Mouse (Mus musculus): Measurements from ENCODE around the gene Ppt2. TPM values are rescaled to one million over a fixed set of nuclear protein-coding genes. Genes with fewer than 3 reads are reported as not detected.

The Ppt2 gene
- polyA plus RNA-seq, 1 experiment from 2014 or later, result 26.4 TPM

- Histone ChIP-seq H3K36me3 (ENCODE audit: control insufficient read depth, insufficient read depth, low read length) (no peaks in the 10 kb centered on the region), H3K4me3 (ENCODE audit: low read depth, low read length) (no peak overlapping the region), H3K27me3 (replicated peaks; ENCODE audit: control insufficient read depth, insufficient read depth, low read length) (no peaks in the 10 kb centered on the region), H3K4me1 (ENCODE audit: control insufficient read depth, insufficient read depth, low read length) (no peaks in the 10 kb centered on the region), H3K9me3 (ENCODE audit: control insufficient read depth, low read length) (no peaks in the 10 kb centered on the region), H3K27ac (replicated peaks; ENCODE audit: low read depth, low read length) (no peak overlapping the region), H3K9ac (ENCODE audit: low read depth, low read length) (no peak overlapping the region), H3K4me2 (ENCODE audit: low read depth, low read length) (no peak overlapping the region)
- WGBS, result 78% methylated on average over 3 of the region's 3 CpGs
- no peak for DNase-seq (ENCODE audit: low spot score)
- ATAC-seq (ENCODE audit: low read depth), result no peak
These were observed 50.2 kb downstream of the Ppt2 start for GRCm38 (mm10) chr17:34578070-34578469.

GRCm38 (mm10) chr17:34576577-34576976 lies 51.7 kb downstream of the Ppt2 start:
- Histone ChIP-seq H3K36me3 (ENCODE audit: control insufficient read depth, insufficient read depth, low read length) (no peaks in the 10 kb centered on the region), H3K4me3 (ENCODE audit: low read depth, low read length) (no peak overlapping the region), H3K27ac (replicated peaks; ENCODE audit: low read depth, low read length) (no peak overlapping the region), H3K4me1 (ENCODE audit: control insufficient read depth, insufficient read depth, low read length) (no peaks in the 10 kb centered on the region), H3K9me3 (ENCODE audit: control insufficient read depth, low read length) (no peaks in the 10 kb centered on the region), H3K9ac (ENCODE audit: low read depth, low read length) (no peak overlapping the region), H3K4me2 (ENCODE audit: low read depth, low read length) (no peak overlapping the region), H3K27me3 (replicated peaks; ENCODE audit: control insufficient read depth, insufficient read depth, low read length) (no peaks in the 10 kb centered on the region)
- peak; percentile 37 for DNase-seq (ENCODE audit: low spot score)
- ATAC-seq (ENCODE audit: low read depth), result no peak
- WGBS, result 64% methylated on average over 5 of the region's 5 CpGs

- Histone ChIP-seq H3K4me2 (ENCODE audit: low read depth, low read length) (no peak overlapping the region), H3K36me3 (ENCODE audit: control insufficient read depth, insufficient read depth, low read length) (no peaks in the 10 kb centered on the region), H3K9me3 (ENCODE audit: control insufficient read depth, low read length) (no peaks in the 10 kb centered on the region), H3K9ac (ENCODE audit: low read depth, low read length) (no peak overlapping the region), H3K4me1 (ENCODE audit: control insufficient read depth, insufficient read depth, low read length) (no peaks in the 10 kb centered on the region), H3K27ac (replicated peaks; ENCODE audit: low read depth, low read length) (no peak overlapping the region), H3K4me3 (ENCODE audit: low read depth, low read length) (no peak overlapping the region), H3K27me3 (replicated peaks; ENCODE audit: control insufficient read depth, insufficient read depth, low read length) (no peaks in the 10 kb centered on the region)
- ATAC-seq (ENCODE audit: low read depth), result no peak
- no peak for DNase-seq (ENCODE audit: low spot score)
- WGBS, result 17% methylated on average over 14 of the region's 15 CpGs
These were observed 55.9 kb downstream of the Ppt2 start for GRCm38 (mm10) chr17:34572361-34572760.

GRCm38 (mm10) chr17:34571875-34572274 lies 56.4 kb downstream of the Ppt2 start:
- H3K27me3 ChIP-seq (replicated peaks; ENCODE audit: control insufficient read depth, insufficient read depth, low read length), result no peaks in the 10 kb centered on the region
- 10% methylated on average over 5 of the region's 5 CpGs for WGBS
- no peak for ATAC-seq (ENCODE audit: low read depth)

GRCm38 (mm10) chr17:34569919-34570318 lies 58.4 kb downstream of the Ppt2 start:
- Histone ChIP-seq H3K27ac (replicated peaks; ENCODE audit: low read depth, low read length) (no peak overlapping the region), H3K27me3 (replicated peaks; ENCODE audit: control insufficient read depth, insufficient read depth, low read length) (no peaks in the 10 kb centered on the region), H3K4me3 (ENCODE audit: low read depth, low read length) (no peak overlapping the region), H3K9me3 (ENCODE audit: control insufficient read depth, low read length) (no peaks in the 10 kb centered on the region), H3K9ac (ENCODE audit: low read depth, low read length) (no peak overlapping the region), H3K36me3 (ENCODE audit: control insufficient read depth, insufficient read depth, low read length) (no peaks in the 10 kb centered on the region), H3K4me2 (ENCODE audit: low read depth, low read length) (no peak overlapping the region), H3K4me1 (ENCODE audit: control insufficient read depth, insufficient read depth, low read length) (no peaks in the 10 kb centered on the region)
- WGBS, result 66% methylated on average over 4 of the region's 4 CpGs
- ATAC-seq (ENCODE audit: low read depth) (no peak), DNase-seq (ENCODE audit: low spot score) (no peak)

More at GRCm38 (mm10) chr17:34571875-34572274, 56.4 kb downstream of the Ppt2 start:
- H3K4me2 ChIP-seq (ENCODE audit: low read depth, low read length), result no peak overlapping the region
- H3K27ac ChIP-seq (replicated peaks; ENCODE audit: low read depth, low read length), result no peak overlapping the region
- no peak overlapping the region for H3K9ac ChIP-seq (ENCODE audit: low read depth, low read length)
- no peaks in the 10 kb centered on the region for H3K9me3 ChIP-seq (ENCODE audit: control insufficient read depth, low read length)
- no peaks in the 10 kb centered on the region for H3K4me1 ChIP-seq (ENCODE audit: control insufficient read depth, insufficient read depth, low read length)
- H3K4me3 ChIP-seq (ENCODE audit: low read depth, low read length), result no peak overlapping the region
- no peak for DNase-seq (ENCODE audit: low spot score)
- no peaks in the 10 kb centered on the region for H3K36me3 ChIP-seq (ENCODE audit: control insufficient read depth, insufficient read depth, low read length)

- WGBS, result 80% methylated on average over 11 of the region's 13 CpGs
- Histone ChIP-seq H3K36me3 (ENCODE audit: control insufficient read depth, insufficient read depth, low read length) (no peaks in the 10 kb centered on the region), H3K4me3 (ENCODE audit: low read depth, low read length) (no peak overlapping the region), H3K27me3 (replicated peaks; ENCODE audit: control insufficient read depth, insufficient read depth, low read length) (no peaks in the 10 kb centered on the region), H3K9me3 (ENCODE audit: control insufficient read depth, low read length) (no peaks in the 10 kb centered on the region), H3K27ac (replicated peaks; ENCODE audit: low read depth, low read length) (no peak overlapping the region), H3K9ac (ENCODE audit: low read depth, low read length) (no peak overlapping the region), H3K4me1 (ENCODE audit: control insufficient read depth, insufficient read depth, low read length) (0 out of 2 replicates have a peak, but pooled peaks cover 4% of the 10 kb centered on the region), H3K4me2 (ENCODE audit: low read depth, low read length) (no peak overlapping the region)
- no peak for DNase-seq (ENCODE audit: low spot score)
- ATAC-seq (ENCODE audit: low read depth), result no peak
These were observed 59.9 kb downstream of the Ppt2 start for GRCm38 (mm10) chr17:34568421-34568820.

- DNase-seq (ENCODE audit: low spot score), result no peak
- no peak overlapping the region for H3K27ac ChIP-seq (replicated peaks; ENCODE audit: low read depth, low read length)
- 0 out of 2 replicates have a peak, but pooled peaks cover 4% of the 10 kb centered on the region for H3K4me1 ChIP-seq (ENCODE audit: control insufficient read depth, insufficient read depth, low read length)
- H3K27me3 ChIP-seq (replicated peaks; ENCODE audit: control insufficient read depth, insufficient read depth, low read length), result no peaks in the 10 kb centered on the region
- ATAC-seq (ENCODE audit: low read depth), result no peak
- no peak overlapping the region for H3K4me3 ChIP-seq (ENCODE audit: low read depth, low read length)
- H3K4me2 ChIP-seq (ENCODE audit: low read depth, low read length), result no peak overlapping the region
- no peaks in the 10 kb centered on the region for H3K36me3 ChIP-seq (ENCODE audit: control insufficient read depth, insufficient read depth, low read length)
- no peaks in the 10 kb centered on the region for H3K9me3 ChIP-seq (ENCODE audit: control insufficient read depth, low read length)
- WGBS, result 59% methylated on average over 6 of the region's 9 CpGs
- H3K9ac ChIP-seq (ENCODE audit: low read depth, low read length), result no peak overlapping the region
These were observed 61.0 kb downstream of the Ppt2 start for GRCm38 (mm10) chr17:34567311-34567710.

Other genes with a start within 250 kb of the Ppt2 start
- gene BC051142, start 229.7 kb downstream of the Ppt2 start, polyA plus RNA-seq (2014; fragmentation: Nextera tagmentation; extraction: Ambion mirVana), result 0.38 and 0.71 TPM in 2 replicates
- not detected in 2 replicates for gene Btnl4, start 151.2 kb downstream of the Ppt2 start, polyA plus RNA-seq (2014; fragmentation: Nextera tagmentation; extraction: Ambion mirVana)
- not detected in 2 replicates for gene Btnl6, start 111.2 kb downstream of the Ppt2 start, polyA plus RNA-seq (2014; fragmentation: Nextera tagmentation; extraction: Ambion mirVana)
- 4.7 and 5.3 TPM in 2 replicates for gene Notch4, start 64.2 kb downstream of the Ppt2 start, polyA plus RNA-seq (2014; fragmentation: Nextera tagmentation; extraction: Ambion mirVana)
- 7.5 and 8.7 TPM in 2 replicates for gene Gpsm3, start 38.7 kb downstream of the Ppt2 start, polyA plus RNA-seq (2014; fragmentation: Nextera tagmentation; extraction: Ambion mirVana)
- 11.3 and 12.2 TPM in 2 replicates for gene Pbx2, start 37.2 kb downstream of the Ppt2 start, polyA plus RNA-seq (2014; fragmentation: Nextera tagmentation; extraction: Ambion mirVana)
- gene Ager, start 30.6 kb downstream of the Ppt2 start, polyA plus RNA-seq (2014; fragmentation: Nextera tagmentation; extraction: Ambion mirVana), result 2.0 and 2.3 TPM in 2 replicates
- gene Rnf5, start 24.8 kb downstream of the Ppt2 start, polyA plus RNA-seq (2014; fragmentation: Nextera tagmentation; extraction: Ambion mirVana), result 80.8 and 85.3 TPM in 2 replicates
- 54.8 and 60.5 TPM in 2 replicates for gene Agpat1, start 24.2 kb downstream of the Ppt2 start, polyA plus RNA-seq (2014; fragmentation: Nextera tagmentation; extraction: Ambion mirVana)
- gene Egfl8, start 12.5 kb downstream of the Ppt2 start, polyA plus RNA-seq (2014; fragmentation: Nextera tagmentation; extraction: Ambion mirVana), result 12.3 and 14.0 TPM in 2 replicates
- gene Prrt1, start 1.0 kb upstream of the Ppt2 start, polyA plus RNA-seq (2014; fragmentation: Nextera tagmentation; extraction: Ambion mirVana), result 0.64 and 0.92 TPM in 2 replicates
- 10.0 and 11.8 TPM in 2 replicates for gene Fkbpl, start 16.3 kb upstream of the Ppt2 start, polyA plus RNA-seq (2014; fragmentation: Nextera tagmentation; extraction: Ambion mirVana)
- 60.8 and 68.5 TPM in 2 replicates for gene Atf6b, start 18.6 kb upstream of the Ppt2 start, polyA plus RNA-seq (2014; fragmentation: Nextera tagmentation; extraction: Ambion mirVana)
- 1.8 and 3.1 TPM in 2 replicates for gene Tnxb, start 42.0 kb upstream of the Ppt2 start, polyA plus RNA-seq (2014; fragmentation: Nextera tagmentation; extraction: Ambion mirVana)
- gene C4b, start 115.4 kb upstream of the Ppt2 start, polyA plus RNA-seq (2014; fragmentation: Nextera tagmentation; extraction: Ambion mirVana), result 0.93 and 1.1 TPM in 2 replicates
- not detected in 2 replicates for gene Cyp21a1, start 176.1 kb upstream of the Ppt2 start, polyA plus RNA-seq (2014; fragmentation: Nextera tagmentation; extraction: Ambion mirVana)
- 21.1 and 21.7 TPM in 2 replicates for gene Stk19, start 208.4 kb upstream of the Ppt2 start, polyA plus RNA-seq (2014; fragmentation: Nextera tagmentation; extraction: Ambion mirVana)
- gene Dxo, start 208.5 kb upstream of the Ppt2 start, polyA plus RNA-seq (2014; fragmentation: Nextera tagmentation; extraction: Ambion mirVana), result 53.0 and 54.2 TPM in 2 replicates
- gene Skiv2l, start 221.7 kb upstream of the Ppt2 start, polyA plus RNA-seq (2014; fragmentation: Nextera tagmentation; extraction: Ambion mirVana), result 38.9 and 46.6 TPM in 2 replicates
- gene Nelfe, start 221.9 kb upstream of the Ppt2 start, polyA plus RNA-seq (2014; fragmentation: Nextera tagmentation; extraction: Ambion mirVana), result 85.8 and 99.8 TPM in 2 replicates
- 1.8 and 2.2 TPM in 2 replicates for gene Cfb, start 234.0 kb upstream of the Ppt2 start, polyA plus RNA-seq (2014; fragmentation: Nextera tagmentation; extraction: Ambion mirVana)

Measured in embryonic facial prominence, embryonic 14.5 days (tissue).